Mouse (Mus musculus) erythroblast, embryonic 14.5 days (primary cell): ENCODE data around the gene Lect2.

Source experiments
- GATA1 ChIP-seq: IDR thresholded peaks from 2 replicates; pipeline ENCODE4 v1.6.1; 2012; ENCODE audit warnings: low read length, inconsistent platforms, mixed read lengths
- TAL1 ChIP-seq: IDR thresholded peaks from 3 replicates; pipeline ENCODE4 v1.6.1; 2012; ENCODE audit warnings: low read length, inconsistent platforms, mixed read lengths

GRCm38 (mm10) chr13:56593961-56594391 is 45.7 kb upstream of the Lect2 start:
- TF ChIP-seq GATA1: no peak
- no peak for TF ChIP-seq TAL1
